Mouse (Mus musculus) embryonic fibroblast, embryonic 13.5 days (primary cell): ENCODE results near the gene Osbp2.

ENCODE experiments used
- CTCF ChIP-seq: IDR thresholded peaks from 2 replicates; pipeline ENCODE4 v1.5.1; 2011; ENCODE audit warnings: mild to moderate bottlenecking, control low read depth, low read length, moderate library complexity, borderline replicate concordance; ENCODE audit not compliant: insufficient read depth
- POLR2A ChIP-seq: IDR thresholded peaks from 2 replicates; pipeline ENCODE4 v1.6.1; 2011; ENCODE audit warnings: low read depth, mild to moderate bottlenecking, control low read depth, low read length, moderate library complexity

DNA sequence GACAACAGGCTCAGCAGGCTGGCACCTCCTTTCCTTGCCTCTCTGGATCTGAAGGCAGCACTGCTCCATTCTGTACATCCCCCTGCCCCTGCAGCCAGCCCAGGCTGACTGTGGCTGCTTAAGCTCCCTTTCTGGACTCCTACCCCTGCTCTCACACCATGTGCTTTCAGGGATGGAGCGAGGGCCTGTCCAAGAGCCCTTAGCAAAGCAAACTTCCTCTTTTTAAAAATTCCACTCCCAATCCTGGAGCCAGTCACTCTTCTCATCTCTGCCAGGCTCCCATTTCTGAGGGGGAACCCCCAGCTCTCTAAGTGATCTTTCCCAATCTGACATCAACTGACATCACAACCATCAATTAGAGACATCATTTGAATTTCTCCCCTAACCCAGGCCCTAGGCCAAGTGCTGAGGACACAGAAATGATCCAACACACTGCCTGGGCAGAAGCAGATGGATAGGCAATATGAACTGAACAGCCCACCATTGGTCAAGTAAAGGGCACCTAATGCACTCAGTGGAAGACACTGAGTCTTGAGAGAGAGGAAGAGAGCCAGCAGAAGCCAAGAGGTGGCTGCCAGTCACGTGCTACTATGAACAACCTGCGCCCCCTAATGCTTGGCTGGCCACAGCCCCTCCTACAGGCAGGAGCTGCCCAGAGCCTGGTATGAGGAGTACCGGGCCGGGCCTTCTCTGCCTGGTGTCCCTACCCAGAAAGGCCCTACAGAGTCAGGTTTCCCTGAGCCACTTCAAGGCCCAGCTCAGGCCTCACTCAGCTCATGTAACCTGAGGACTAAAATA, 47.0 kb upstream of the Osbp2 start:
- TF ChIP-seq CTCF (0 out of 2 replicates have a peak, but pooled peaks have one; percentile 6), POLR2A (no peak)
